Mouse (Mus musculus): Measurements from ENCODE around the gene D16Ertd472e.

D16Ertd472e gene

DNA sequence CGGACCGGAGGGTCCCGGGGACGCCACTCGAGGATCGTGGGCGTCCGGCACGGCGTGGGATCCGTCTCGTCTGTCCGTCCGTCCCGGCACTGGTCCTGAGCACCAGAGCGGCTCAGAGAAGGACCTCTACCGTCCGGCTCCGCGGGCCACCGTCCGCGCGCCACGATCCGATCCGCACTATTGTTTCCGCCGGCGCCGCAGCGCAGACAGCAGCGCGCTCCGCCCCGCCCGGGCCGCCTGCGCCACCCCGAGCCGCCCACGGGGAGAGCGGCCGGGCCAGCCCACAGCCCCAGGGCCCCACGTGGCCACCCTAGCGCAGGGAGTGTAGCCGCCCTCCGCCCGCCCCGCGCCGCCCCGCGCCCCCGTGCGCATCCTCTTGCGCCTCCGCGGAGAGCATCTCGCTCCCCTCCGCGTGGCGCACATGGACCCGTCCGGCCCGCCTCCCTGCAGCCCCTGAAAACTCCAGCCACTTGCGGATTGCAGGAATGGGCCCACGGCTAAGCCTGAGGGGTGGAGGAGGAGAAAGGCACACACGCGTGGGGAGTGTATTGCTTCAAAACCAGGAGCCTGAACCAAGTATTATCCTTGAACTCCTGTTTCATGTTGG is at the start of gene D16Ertd472e:
D16Ertd472e (minus strand) TSS at position 231 of the 607 bp plus-strand sequence.
- peak; percentile 63 to 87 for DNase-seq (ENCODE audit: low read depth in 1 of 2, low spot score in 2 of 2)

DNA sequence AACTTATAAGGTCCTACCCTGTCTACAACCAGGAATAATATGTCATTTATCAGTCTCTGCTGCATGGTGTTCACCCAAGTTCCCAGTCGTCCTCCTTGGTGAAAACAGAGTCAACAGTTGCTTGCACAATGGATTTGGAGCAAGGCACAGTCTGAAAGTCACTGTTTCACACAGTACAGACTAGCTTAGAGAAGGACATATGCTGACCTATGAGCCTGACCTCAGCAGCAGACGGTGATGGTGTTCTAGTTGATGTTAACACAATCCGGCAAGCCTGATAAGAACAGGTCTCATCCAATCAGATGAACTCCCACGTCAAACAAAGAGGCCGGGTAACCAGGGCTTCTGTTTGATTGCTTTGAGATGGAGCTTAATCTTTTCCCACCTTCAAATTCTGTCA is 46.2 kb upstream of the D16Ertd472e start:
- no peak for DNase-seq (ENCODE audit: low read depth in 1 of 2, low spot score in 2 of 2)

DNA sequence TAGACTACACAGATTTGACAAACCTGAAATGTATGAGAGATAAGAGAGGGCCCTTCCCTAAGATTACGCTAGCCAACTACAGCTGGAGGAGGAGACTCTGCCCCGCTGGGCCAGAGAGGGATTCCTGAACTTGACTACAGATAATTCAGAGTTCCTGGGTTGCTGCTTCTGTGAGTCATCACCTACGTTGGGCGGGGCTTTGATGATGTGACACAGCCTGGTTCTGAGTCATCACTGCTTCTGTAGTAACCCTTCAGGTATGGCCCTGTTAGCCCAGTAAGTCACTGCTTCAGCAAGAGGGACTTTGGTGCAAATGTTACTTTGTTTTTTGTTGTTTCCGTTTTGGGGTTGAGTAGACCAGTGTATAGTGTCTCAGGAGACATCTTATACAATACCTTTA is 42.9 kb upstream of the D16Ertd472e start:
- peak; percentile 55 to 59 for DNase-seq (ENCODE audit: low read depth in 1 of 2, low spot score in 2 of 2)

DNA sequence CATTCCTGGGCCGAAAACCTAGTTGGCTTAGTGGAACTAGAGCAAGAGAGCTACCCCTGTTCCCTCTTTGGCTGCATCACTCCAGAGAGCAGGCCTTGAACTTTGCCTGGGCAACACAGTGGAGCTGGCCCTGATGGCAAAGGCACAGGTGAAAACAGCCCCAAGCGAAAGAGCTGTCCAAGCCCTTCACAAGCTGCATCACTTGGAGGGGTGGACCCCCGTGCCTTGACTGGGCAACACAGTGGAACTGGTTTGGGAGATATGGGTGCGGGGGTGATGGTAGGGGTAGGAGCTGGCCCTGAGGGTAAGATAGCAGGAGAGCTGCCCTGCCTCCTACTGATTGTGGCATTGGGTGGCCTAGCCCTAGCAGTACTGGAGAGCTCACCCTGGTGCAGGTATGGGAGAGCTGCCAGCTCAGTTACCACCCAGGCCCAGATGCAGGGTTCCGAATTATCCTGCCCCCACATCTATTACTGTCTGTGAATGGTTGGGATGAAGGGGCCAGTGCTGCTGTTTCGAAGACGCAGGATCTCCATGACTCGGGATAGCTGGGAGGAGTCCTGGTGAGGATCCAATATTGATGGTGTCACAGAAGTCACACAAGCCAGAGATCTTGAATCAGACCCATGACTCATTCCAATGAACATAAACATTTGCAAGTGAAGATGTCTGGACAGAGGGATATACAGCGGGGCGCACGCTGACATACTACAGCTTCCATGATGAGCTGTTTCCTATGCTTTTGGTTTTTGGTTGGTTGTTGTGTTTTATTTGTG is 41.4 kb upstream of the D16Ertd472e start:
- no peak for DNase-seq (ENCODE audit: low read depth in 1 of 2, low spot score in 2 of 2)

DNA sequence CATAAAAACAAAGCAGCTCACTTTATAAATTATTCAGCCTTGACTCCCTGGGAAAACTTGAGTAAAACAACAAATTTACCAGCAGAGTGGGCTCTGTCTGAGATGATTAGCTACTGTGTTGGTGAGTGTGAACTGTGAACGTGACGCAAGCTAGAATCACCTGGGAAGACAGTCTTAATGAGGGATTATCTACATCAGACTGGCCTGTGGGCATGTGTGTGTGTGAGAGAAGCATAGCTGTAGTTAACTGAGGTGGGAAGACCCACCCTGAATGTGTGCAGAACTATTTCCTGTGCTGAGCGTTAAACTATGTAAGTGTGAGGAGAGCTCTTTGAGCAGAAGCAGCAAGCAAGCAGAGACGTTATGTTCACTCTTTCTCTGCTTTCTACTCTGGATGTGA is 29.7 kb upstream of the D16Ertd472e start:
- no peak for DNase-seq (ENCODE audit: low read depth in 1 of 2, low spot score in 2 of 2)

DNA sequence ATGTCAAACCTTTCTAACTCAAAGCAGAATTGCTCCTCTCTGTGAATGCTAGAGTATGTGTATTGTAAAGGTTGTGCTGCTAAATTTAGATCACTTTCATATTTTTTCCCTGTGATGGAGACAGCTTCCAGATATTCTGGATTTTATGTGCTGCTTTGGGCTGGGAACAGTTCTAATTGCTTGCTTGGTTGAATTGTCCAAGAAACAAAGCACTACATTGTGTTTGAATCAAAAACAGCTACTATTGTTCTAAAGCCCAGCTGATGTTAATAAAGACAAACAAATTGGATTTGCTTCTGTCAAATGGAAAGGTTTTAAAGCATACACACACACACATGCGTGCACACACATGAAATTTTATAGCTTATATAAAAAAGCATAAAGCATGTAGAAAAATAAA is 22.4 kb upstream of the D16Ertd472e start:
- DNase-seq (ENCODE audit: low read depth in 1 of 2, low spot score in 2 of 2), result no peak

DNA sequence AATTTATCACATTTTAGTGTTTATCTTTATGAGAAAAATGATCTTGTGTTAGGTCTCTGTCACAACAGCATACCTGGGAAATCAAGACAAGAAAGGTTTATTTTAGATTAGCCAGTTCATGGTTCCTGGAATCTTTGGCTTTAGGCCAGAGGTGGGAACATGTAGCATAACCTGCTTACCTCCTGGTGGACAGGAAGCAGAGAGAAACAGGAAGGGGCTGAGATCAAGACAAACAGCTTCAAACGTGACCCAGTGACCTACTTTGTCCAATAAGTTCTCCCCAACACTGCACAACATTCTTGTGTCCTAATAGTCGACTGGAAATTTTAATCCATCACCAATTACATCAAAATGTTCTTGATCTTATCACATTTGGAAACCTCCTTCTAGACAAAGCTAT is 19.9 kb upstream of the D16Ertd472e start:
- DNase-seq (ENCODE audit: low read depth in 1 of 2, low spot score in 2 of 2), result no peak

DNA sequence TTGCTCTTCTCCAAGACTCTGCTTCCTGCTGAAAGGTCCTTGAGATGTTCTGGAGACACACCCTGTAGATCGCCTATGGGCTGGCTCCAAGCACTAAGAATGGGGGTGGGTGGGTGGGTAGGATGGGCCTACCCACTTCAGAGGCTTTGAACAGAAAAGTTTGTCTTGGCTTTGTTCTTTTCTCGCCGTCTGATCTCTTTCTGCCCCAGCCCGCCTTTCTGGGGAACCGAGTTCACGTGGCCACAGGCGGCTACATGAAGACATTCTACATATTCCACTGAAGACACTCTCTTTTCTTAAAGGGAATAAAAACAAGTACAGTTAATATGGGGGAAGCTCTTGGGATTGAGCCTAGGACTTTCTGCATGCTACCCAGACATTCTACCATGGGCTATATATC is 19.3 kb upstream of the D16Ertd472e start:
- no peak for DNase-seq (ENCODE audit: low read depth in 1 of 2, low spot score in 2 of 2)

DNA sequence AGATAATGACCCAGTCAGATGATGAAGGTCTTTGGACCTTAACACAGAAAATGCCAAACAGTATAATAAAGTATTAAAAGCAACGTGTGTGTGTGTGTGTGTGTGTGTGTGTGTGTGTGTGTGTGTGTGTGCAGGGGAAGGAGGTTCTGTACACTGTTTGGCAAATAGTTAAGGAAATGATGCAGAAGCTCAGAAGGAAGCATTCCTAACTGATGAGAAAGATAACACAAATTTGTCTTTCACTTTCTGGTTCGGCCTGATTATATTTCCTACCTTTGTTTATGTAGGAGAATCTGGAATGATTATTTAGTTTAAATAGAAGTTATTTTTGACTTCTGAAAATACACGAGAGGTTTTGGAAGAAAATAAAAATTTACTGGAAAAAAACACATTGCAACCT is 17.6 kb upstream of the D16Ertd472e start:
- DNase-seq (ENCODE audit: low read depth in 1 of 2, low spot score in 2 of 2), result no peak

DNA sequence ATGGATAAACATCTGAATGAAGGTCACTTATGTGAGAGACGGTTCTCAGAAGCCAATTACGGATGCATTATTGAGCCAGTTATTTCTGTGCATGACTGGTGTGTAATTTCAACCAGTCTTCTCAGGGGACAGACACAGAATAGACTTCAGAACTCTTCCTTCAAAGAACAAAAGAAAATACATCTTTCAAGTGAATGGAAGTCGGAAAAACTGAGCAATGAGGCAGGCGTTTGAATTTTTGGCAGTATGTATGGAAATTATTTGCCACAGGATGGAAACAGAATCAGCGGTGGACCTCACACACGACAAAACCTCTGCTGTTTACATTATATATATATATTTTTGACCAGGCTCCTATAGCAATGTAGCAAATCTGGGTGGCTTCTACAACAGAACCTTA is 14.6 kb upstream of the D16Ertd472e start:
- DNase-seq (ENCODE audit: low read depth in 1 of 2, low spot score in 2 of 2), result no peak

DNA sequence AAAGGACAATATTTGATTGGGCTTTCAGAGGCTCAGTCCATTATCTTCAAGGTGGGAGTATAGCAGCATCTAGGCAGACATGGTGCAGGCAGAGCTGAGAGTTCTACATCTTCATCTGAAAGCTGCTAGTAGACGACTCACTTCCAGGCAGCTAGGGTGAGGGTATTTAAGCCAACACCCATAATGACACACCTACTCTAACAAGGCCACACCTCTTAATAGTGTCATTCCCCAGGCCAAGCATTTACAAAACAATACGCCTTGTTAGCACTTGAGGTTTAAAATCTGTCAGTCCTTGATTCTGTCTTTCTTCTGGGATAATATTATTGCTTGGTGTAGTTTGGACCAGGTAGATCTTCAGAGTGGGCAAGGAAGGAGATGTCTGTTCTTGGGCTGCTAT is 12.3 kb upstream of the D16Ertd472e start:
- no peak for DNase-seq (ENCODE audit: low read depth in 1 of 2, low spot score in 2 of 2)

DNA sequence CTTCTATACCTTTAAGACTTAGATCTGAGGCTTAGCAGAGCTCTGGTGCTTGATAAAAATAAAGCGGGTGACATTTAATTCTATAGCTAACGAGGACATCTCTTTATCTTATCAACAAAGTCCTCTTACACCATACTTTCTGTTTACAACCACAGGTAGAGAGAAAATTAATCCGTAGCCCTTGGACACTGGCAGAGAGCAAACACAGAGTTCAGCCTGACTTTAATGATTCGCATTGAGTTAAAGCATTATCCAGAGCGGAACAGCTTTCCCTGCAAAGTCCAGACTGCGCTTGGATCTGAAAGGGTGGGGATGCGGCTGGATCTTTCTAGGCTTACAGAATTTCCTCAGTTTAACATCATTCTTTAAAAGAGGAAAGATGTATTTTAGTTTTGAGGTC is 10.1 kb upstream of the D16Ertd472e start:
- no peak for DNase-seq (ENCODE audit: low read depth in 1 of 2, low spot score in 2 of 2)

DNA sequence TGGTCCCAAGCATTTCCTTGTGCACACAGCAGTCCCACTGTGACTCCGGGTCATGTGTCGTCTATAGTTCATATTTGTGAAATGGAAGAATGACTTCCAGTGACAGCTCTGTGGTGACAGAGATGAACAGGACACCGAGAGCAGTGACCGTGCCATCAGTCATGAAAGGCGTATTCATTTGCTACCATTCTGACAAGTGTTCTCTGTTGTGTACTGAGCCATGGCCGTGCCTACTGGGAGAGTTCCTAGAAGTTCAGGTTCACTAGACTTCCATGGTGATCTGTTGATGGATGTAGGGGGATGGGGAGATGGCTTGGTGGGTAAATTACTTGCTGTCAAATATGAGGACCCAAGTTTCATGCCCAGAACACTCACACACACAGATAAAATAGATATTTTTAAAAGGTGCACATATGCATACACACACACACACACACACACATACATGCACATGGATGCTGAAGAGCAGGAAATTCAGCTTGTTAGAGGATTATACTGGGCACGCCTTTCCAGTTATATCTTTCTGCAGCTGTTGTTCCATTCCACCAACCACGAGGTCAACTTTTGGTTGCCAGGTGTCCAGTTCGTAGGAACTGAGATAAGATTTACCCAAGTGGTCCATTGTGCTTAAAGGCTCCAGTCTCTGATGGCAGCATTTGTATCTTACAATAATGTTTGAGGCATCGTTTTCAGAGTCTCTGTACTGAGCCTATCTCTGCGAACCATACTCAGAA is 9.3 kb upstream of the D16Ertd472e start:
- no peak for DNase-seq (ENCODE audit: low read depth in 1 of 2, low spot score in 2 of 2)

DNA sequence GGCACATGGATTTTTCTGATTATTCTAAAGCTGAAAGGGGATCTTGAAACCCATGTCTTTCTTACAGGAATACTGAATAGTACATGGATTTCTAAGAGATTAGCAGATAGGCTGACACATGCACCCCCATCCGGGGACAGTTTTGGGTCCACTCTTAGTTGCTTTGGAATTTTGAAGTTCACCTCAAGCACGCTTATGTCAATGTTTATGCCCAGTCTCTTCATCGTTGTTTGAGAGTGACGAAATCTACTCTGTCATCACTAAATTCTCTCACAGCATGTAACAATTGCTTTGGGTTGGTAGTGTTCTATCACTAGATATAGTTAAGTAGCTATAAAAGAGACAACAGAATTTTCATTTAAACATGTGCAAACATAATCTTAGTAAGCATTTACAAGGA is 8.7 kb upstream of the D16Ertd472e start:
- DNase-seq (ENCODE audit: low read depth in 1 of 2, low spot score in 2 of 2), result no peak

DNA sequence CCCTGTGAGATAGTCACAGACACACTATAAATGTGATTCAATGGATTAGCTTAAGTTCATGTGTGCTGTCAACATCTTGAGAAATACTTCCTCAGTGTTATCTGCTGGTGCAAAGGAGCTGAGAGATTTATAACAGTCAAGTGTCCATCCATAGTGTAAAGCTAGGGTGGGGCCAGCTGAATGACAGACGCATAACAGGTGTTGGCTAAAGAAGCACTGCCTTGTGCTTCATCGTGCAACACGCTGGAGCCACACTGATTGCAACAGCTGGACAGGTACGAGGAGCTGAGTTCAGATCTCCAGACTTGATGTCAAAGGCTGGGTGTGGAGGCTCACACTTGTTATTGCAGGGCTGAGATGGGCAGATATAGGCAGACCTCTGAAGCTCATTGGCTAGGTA is 7.5 kb upstream of the D16Ertd472e start:
- DNase-seq (ENCODE audit: low read depth in 1 of 2, low spot score in 2 of 2), result no peak

DNA sequence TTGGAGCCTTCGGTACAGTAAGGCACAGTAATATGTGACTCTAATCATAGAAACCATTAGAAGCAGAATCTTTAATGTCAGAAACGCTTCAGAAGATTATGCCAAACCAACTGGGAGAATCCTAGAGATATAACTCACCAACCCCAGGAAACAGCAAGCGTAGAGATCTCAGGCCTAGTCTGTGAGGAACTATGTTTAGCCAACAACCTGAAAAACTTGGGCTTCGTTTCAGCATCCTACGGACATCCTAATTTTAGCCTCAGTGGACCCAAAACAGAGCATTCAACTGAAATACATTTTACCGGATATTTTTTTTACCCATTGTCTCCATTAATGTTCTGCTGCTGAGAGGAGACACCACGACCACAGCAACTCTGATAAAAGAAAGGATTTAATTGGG is 3.9 kb upstream of the D16Ertd472e start:
- no peak for DNase-seq (ENCODE audit: low read depth in 1 of 2, low spot score in 2 of 2)

DNA sequence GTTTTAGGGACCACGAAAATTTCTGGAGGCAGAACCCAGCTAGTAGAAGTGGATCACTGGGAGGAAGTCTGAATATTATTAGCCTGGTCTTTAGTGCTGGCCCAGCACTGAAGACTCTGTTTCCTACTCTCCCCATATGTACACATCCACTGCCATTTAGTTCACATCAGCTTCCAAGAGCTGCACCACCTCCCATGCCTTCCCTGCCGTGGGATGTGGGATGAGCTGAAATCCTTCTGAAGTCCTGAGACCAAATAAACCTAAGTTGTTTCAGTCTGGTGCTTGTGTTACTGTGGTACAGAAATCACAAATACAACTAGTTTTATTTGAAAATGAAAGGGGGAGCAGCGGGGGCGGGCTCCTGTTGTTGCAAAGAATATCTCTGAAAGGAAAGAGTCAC is 2.9 kb upstream of the D16Ertd472e start:
- DNase-seq (ENCODE audit: low read depth in 1 of 2, low spot score in 2 of 2), result no peak

DNA sequence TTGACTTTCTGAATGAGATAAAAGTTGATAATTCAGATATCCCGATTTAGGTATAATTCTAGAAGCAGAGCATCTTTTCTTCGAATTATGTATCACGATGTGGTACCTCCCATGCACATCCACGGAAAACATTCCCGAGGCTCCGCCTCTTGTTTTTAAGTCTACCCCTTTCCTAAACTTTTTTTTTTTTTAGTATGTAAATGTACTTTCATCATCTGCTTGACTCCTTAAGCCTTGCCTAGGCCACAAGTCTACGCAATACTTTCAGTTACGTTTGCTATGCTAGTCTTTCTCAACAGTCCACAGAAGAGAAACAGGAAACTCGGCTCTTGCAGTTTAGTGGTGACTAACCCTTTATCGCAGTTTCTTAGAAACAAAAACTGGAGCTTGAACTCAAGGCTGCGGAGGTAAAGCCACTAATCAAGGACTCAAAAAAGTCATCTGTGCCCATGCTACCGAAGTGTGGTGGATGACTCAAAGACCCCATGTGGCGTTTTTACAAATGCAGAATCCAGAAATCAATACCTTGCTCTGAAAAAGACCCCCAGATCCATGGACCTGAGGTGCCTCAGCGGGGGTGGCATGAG is 670 bp upstream of the D16Ertd472e start:
- peak; percentile 31 to 37 for DNase-seq (ENCODE audit: low read depth in 1 of 2, low spot score in 2 of 2)

DNA sequence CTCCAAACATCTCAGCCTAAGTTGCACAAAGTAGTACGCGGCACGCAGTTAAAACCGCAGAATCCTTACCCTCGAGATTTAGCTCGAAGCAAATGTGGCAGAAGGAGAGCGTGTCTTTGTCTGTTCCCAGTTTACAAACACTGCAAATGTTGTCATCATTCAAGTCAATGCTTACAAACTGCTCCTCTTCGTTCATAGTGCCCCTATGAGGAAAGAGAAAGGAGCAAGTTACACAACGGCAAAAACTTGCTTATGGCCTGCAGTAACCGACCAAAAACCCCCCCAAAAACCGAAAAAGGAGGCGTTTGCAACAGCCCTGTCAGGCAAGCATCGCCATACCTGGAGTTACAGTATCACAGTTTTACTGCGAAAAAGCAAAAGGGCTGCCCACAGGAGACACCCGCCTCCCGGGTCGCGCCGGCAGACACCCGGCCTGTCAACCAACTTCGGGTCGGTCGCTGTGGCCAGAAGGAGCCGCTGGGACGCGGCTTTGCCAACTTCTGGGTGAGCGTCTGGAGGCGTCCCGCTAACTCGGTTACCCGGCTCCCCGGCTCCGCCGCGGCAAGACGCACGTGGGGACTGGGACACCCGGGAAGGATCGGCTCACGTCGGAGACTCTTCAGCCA is 543 bp downstream of the D16Ertd472e start:
- DNase-seq (ENCODE audit: low read depth in 1 of 2, low spot score in 2 of 2), result no peak

DNA sequence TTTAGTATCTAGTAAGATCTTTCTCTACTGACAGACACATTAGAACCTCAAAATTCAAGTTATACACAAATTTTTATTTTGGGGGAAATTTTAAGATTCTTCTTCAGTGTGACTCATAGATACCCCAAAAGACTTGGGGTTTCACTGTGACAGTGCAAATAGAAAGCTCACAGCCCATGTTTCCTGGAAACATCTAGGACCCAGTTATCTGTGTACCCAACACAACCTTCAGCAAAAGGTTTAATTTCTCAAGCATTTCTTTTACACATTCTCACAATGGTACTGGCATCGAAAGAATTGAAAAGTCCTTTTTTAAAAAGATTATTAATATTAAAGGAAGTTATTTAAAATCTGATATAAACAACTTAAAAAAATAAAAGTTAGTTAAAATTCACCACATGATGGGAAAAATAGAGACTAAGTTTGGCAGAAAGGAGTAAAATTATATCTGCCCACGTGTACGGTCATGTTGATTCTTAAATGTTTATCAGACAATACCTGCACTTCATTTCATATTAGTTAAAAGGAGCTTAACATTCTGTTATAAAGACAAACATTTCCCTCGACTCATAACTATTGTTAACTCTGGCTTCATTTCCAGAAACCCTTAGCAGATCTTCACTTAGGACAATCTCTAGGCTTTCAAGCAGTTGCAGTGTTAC is 1.2 kb downstream of the D16Ertd472e start:
- no peak for DNase-seq (ENCODE audit: low read depth in 1 of 2, low spot score in 2 of 2)

DNA sequence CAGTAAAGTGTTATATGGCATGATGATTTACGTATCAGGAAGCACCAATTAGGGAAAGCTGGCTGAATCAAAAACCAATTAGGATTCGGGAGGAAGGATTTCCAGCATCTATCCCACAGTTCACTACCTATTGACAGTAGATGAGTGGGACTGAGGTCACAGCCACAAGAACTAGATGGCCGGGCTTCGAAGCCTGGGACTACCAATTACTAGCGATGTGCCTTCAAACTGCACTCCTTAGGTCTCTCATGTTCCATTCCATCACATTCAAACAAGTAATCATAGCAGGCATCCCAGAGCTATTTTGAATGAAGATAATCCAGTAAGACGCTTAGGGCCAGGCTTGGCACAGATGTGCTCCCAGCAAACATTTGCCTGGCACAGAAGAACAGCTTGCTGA is 2.3 kb downstream of the D16Ertd472e start:
- DNase-seq (ENCODE audit: low read depth in 1 of 2, low spot score in 2 of 2), result no peak

Data from monocyte, adult 2 months (primary cell).